Mouse (Mus musculus) intestine, embryonic 15.5 days (tissue): ENCODE results near the gene Cdhr5. TPM values are rescaled to one million over a fixed set of nuclear protein-coding genes. Genes with fewer than 3 reads are reported as not detected.

ENCODE experiments used
- ATAC-seq: fragments of 200-750 bp; cut with Nextera tagmentation; 2 replicates; pipeline ENCODE4 v1.8.0; 2017; ENCODE audit warnings: moderate TSS enrichment, moderate library complexity
- H3K27ac ChIP-seq: fragments of 300-500 bp; sonication (generic); 2 replicates; pipeline ENCODE4 v1.5.1; 2015; ENCODE audit warnings: mild to moderate bottlenecking, inconsistent platforms
- H3K27me3 ChIP-seq: fragments of 300-500 bp; sonication (generic); replicated peaks from 2 replicates; pipeline ENCODE4 v1.6.1; 2015; ENCODE audit warnings: inconsistent platforms
- H3K36me3 ChIP-seq: fragments of 300-500 bp; sonication (generic); 2 replicates; pipeline ENCODE4 v1.6.1; 2015; ENCODE audit warnings: inconsistent platforms
- H3K4me1 ChIP-seq: fragments of 300-500 bp; sonication (generic); replicated peaks from 2 replicates; pipeline ENCODE4 v1.6.1; 2015; ENCODE audit warnings: inconsistent platforms
- H3K4me2 ChIP-seq: fragments of 300-500 bp; sonication (generic); replicated peaks from 2 replicates; pipeline ENCODE4 v1.6.1; 2015; ENCODE audit warnings: mild to moderate bottlenecking, inconsistent platforms
- H3K4me3 ChIP-seq: fragments of 300-500 bp; sonication (generic); replicated peaks from 2 replicates; pipeline ENCODE4 v1.5.1; 2015; ENCODE audit warnings: inconsistent platforms
- H3K9ac ChIP-seq: fragments of 300-500 bp; sonication (generic); 2 replicates; pipeline ENCODE4 v1.6.1; 2015; ENCODE audit warnings: inconsistent platforms
- H3K9me3 ChIP-seq: fragments of 300-500 bp; sonication (generic); 2 replicates; pipeline ENCODE4 v1.6.1; 2016; ENCODE audit warnings: inconsistent platforms
- WGBS: fragments of 180-500 bp; shearing (Covaris S2); methylation state at CpG from one replicate; pipeline ENCODE4 v1.1.7; 2015; 5-methylcytosine and 5-hydroxymethylcytosine counted together
- polyA plus RNA-seq: library from polyadenylated mRNA; unstranded; fragments of >200 nt; fragmentation: Nextera tagmentation; extraction: Ambion mirVana; gene quantifications from 2 replicates; pipeline ENCODE4 v1.2.1, GENCODE M21; 2015

Cdhr5 gene
- polyA plus RNA-seq = 75.8 and 96.1 TPM in 2 replicates

- Histone ChIP-seq H3K27ac (peak within 1 kb of the TSS; percentile 84), H3K9me3 (no peaks in the 10 kb centered on the region), H3K27me3 (no peaks in the 10 kb centered on the region), H3K4me3 (peak within 1 kb of the TSS; percentile 36), H3K36me3 (no peaks in the 10 kb centered on the region), H3K4me2 (peak within 1 kb of the TSS; percentile 99), H3K9ac (peak within 1 kb of the TSS; percentile 18), H3K4me1 (peaks cover 19% of the 10 kb centered on the region)
- peak; percentile 85 for ATAC-seq
- WGBS = 28% methylated on average over 11 of the region's 11 CpGs
These were observed at the start of gene Cdhr5 for GRCm38 (mm10) chr7:141276546-141276945. Gene Cdhr5 (minus strand): TSS chr7:141276786.

DNA sequence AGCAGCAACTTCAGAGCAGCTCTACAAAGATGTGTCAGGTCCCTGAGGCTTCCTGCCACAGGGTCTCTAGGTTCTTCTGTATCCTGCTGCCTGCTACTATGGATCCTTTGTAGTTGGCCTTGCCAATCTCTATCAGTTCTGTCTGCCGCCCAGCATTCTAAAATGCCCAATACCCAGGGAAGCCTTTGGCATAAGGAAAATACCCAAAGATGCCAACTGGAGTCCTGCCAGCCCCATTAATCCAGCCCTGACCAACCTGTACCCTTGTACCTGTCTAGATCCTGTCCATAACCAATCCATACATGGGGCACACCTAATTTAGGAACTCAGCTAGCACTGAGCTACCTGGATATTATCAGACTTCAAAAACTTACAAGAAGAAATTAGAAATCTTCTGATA is 48.1 kb upstream of the Cdhr5 start:
- Histone ChIP-seq H3K27me3 (no peaks in the 10 kb centered on the region), H3K9ac (no peak overlapping the region), H3K4me1 (peaks cover 24% of the 10 kb centered on the region), H3K36me3 (peaks cover 33% of the 10 kb centered on the region), H3K4me3 (no peak overlapping the region), H3K9me3 (no peaks in the 10 kb centered on the region), H3K27ac (no peak overlapping the region), H3K4me2 (no peak overlapping the region)
- ATAC-seq = no peak
- 96% methylated on average over 1 of the region's 1 CpGs for WGBS

- Histone ChIP-seq H3K36me3 (peaks cover 61% of the 10 kb centered on the region), H3K4me2 (no peak overlapping the region), H3K4me3 (no peak overlapping the region), H3K4me1 (no peaks in the 10 kb centered on the region), H3K27ac (no peak overlapping the region), H3K9ac (no peak overlapping the region), H3K27me3 (no peaks in the 10 kb centered on the region), H3K9me3 (no peaks in the 10 kb centered on the region)
- 79% methylated on average over 2 of the region's 2 CpGs for WGBS
- ATAC-seq = no peak
These were observed 42.9 kb upstream of the Cdhr5 start for GRCm38 (mm10) chr7:141319446-141319845.

DNA sequence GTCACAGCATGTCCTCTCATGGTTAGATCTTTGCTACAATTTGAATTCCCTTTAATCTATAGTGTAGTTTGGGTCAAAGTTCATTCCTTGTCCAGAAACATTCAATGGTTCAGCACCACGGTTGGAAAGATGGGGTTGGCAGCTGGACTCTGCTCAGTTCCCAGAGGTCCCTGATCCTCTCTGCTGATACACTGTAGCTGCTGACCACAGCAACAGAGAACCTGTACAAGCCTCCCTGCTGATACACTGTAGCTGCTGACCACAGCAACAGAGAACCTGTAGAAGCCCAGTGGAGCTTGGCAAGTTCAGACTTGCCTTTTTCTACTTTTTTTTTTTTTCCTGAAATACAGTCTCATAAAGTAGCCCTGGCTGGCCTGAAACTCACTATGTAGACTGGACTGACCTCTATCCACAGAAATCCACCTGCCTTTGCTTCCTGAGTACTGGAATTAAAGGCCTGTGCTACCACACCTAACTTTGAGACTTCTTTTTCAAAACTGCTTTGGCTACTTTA is 41.1 kb upstream of the Cdhr5 start:
- no peak overlapping the region for H3K4me3 ChIP-seq
- no peaks in the 10 kb centered on the region for H3K9me3 ChIP-seq
- H3K36me3 ChIP-seq = peaks cover 67% of the 10 kb centered on the region
- no peaks in the 10 kb centered on the region for H3K4me1 ChIP-seq
- peak; percentile 36; the same call in 1 of the 2 replicates for ATAC-seq
- H3K4me2 ChIP-seq = no peak overlapping the region
- no peak overlapping the region for H3K27ac ChIP-seq
- no peak overlapping the region for H3K9ac ChIP-seq
- 90% methylated on average over 1 of the region's 1 CpGs for WGBS
- no peaks in the 10 kb centered on the region for H3K27me3 ChIP-seq

DNA sequence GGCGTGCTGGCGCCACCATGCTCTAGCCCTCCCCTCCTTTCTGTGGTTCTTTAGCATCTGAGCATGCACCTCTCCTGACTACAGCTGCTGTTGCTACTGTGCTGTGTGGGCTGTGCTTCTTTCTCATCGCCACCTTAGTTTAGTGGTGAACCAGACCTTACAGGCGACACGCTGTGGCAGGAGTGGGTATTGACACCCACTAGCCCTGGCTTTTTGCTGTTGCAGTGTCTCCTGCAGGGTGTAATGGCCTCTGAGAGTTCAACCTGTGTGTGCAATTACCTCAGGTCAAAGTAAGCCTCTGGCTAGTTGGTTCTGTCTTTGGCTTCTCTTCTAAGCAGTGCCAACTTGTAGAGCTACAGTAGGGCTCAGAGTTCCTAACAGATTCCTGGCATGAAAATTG is 39.4 kb upstream of the Cdhr5 start:
- Histone ChIP-seq H3K9me3 (no peaks in the 10 kb centered on the region), H3K27me3 (no peaks in the 10 kb centered on the region), H3K36me3 (peaks cover 63% of the 10 kb centered on the region), H3K4me3 (no peak overlapping the region), H3K27ac (no peak overlapping the region), H3K4me1 (no peaks in the 10 kb centered on the region), H3K9ac (no peak overlapping the region), H3K4me2 (no peak overlapping the region)
- ATAC-seq = 0 out of 2 replicates have a peak, but pooled peaks have one; percentile 78
- 74% methylated on average over 5 of the region's 5 CpGs for WGBS

DNA sequence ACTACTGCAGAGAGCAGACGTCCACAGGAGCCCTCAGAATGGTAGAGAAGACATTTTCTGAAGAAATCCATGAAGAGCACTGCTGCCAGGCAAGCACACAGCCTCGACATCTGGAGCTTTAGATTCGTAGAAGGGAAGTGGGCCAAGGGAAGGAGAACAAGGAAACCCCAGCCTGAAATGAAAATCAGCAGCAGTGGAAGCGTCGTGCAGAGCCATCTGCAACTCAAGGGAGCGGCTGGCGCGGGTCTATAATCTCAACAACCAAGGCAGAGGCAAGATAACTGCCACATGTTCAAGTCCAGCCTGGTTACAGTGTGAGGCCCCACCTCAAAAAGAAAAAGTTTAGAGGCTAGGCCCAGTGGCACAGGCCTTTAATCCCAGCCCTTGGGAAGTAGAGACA is 38.5 kb upstream of the Cdhr5 start:
- Histone ChIP-seq H3K9ac (no peak overlapping the region), H3K4me3 (no peak overlapping the region), H3K4me2 (no peak overlapping the region), H3K36me3 (peaks cover 62% of the 10 kb centered on the region), H3K27ac (no peak overlapping the region), H3K27me3 (no peaks in the 10 kb centered on the region), H3K9me3 (no peaks in the 10 kb centered on the region), H3K4me1 (no peaks in the 10 kb centered on the region)
- WGBS = 83% methylated on average over 8 of the region's 8 CpGs
- no peak for ATAC-seq

DNA sequence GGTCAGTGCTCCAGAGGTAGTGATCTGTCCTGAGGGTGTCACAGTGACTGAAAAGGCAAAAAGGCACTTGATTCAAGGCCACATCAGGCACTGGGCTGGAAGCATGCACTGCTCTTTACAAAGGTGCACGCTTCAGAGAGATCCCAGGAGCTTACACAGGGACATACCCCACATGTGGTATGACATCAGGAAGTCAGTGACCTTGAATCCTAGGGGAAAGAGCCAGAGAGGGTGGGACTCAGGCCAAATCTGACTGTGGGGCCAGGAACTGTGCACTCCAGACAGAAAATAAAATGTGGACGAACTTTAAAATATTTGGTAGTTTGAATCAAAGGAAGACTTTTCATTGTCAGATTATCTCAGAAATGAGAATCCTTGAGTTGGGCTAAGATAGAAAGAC is 37.8 kb upstream of the Cdhr5 start:
- Histone ChIP-seq H3K4me1 (no peaks in the 10 kb centered on the region), H3K4me3 (no peak overlapping the region), H3K27ac (no peak overlapping the region), H3K4me2 (no peak overlapping the region), H3K36me3 (peaks cover 63% of the 10 kb centered on the region), H3K9me3 (no peaks in the 10 kb centered on the region), H3K27me3 (no peaks in the 10 kb centered on the region), H3K9ac (no peak overlapping the region)
- no peak for ATAC-seq
- WGBS = 94% methylated on average over 2 of the region's 2 CpGs

- Histone ChIP-seq H3K4me1 (no peaks in the 10 kb centered on the region), H3K9me3 (no peaks in the 10 kb centered on the region; the same call in 1 of the 2 replicates), H3K9ac (no peak overlapping the region), H3K4me3 (no peak overlapping the region), H3K4me2 (no peak overlapping the region), H3K27me3 (no peaks in the 10 kb centered on the region), H3K27ac (no peak overlapping the region), H3K36me3 (peaks cover 61% of the 10 kb centered on the region)
- no peak for ATAC-seq
- 84% methylated on average over 4 of the region's 4 CpGs for WGBS
These were observed 28.0 kb upstream of the Cdhr5 start for GRCm38 (mm10) chr7:141304537-141304936.

DNA sequence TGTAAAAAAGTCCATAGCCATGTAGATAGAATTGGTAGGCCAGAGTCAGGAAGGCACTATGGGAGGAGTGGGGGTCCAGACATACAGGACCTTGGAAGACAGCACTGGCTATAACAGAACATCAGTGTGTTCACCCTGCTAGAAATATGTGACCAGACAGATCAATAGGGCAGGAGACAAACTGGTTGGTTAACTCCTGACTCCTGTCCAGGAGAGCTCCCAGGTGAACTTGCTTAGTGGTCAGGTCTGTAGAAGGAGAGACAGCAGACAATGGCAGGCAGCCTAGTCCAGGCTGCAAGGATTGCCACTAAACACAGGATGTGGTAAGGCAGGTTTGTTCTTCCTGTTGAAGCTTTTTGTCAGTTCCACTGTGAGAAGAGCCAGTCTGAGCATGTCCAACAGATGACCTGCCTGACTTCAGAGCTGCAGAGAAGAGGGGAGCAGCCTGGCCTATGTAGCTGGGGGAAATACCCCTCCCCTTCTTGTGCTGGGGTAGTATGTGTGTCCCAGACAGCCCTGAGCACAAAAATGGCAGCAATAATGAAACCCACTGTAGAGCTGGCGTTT is 26.2 kb upstream of the Cdhr5 start:
- 85% methylated on average over 1 of the region's 1 CpGs for WGBS
- no peak overlapping the region for H3K4me2 ChIP-seq
- no peak for ATAC-seq
- H3K27ac ChIP-seq = no peak overlapping the region
- no peak overlapping the region for H3K9ac ChIP-seq
- no peaks in the 10 kb centered on the region for H3K4me1 ChIP-seq
- H3K9me3 ChIP-seq = no peaks in the 10 kb centered on the region; the same call in 1 of the 2 replicates
- peaks cover 45% of the 10 kb centered on the region for H3K36me3 ChIP-seq
- H3K27me3 ChIP-seq = no peaks in the 10 kb centered on the region
- H3K4me3 ChIP-seq = no peak overlapping the region

GRCm38 (mm10) chr7:141301386-141301785 is 24.8 kb upstream of the Cdhr5 start:
- WGBS = 96% methylated on average over 9 of the region's 9 CpGs
- Histone ChIP-seq H3K9me3 (no peaks in the 10 kb centered on the region; the same call in 1 of the 2 replicates), H3K4me2 (no peak overlapping the region), H3K27me3 (no peaks in the 10 kb centered on the region), H3K4me1 (no peaks in the 10 kb centered on the region), H3K36me3 (peaks cover 39% of the 10 kb centered on the region), H3K4me3 (no peak overlapping the region), H3K27ac (no peak overlapping the region), H3K9ac (no peak overlapping the region)
- no peak for ATAC-seq

DNA sequence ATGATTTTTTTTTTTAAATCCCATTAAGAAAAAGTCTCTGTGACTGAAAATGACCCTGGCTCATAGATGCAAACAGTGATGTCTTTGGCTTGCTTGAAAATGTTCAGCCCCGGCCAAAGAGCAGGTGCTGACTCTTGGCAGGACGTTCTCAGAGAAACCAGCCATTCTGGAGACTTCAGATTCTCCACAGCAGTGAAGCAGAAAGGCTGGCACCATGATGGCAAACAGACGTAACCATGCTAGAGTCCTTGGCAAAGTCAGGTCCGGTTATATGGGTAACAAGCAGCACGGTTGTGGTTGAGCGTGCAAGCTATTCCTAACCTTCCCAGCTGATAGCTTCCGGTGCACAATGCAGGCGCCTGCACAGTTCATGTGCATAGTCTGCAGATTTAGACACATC is 22.6 kb upstream of the Cdhr5 start:
- Histone ChIP-seq H3K4me2 (no peak overlapping the region), H3K27me3 (peaks cover 15% of the 10 kb centered on the region), H3K27ac (no peak overlapping the region), H3K4me3 (no peak overlapping the region), H3K9me3 (no peaks in the 10 kb centered on the region), H3K36me3 (peaks cover 20% of the 10 kb centered on the region), H3K4me1 (peaks cover 5% of the 10 kb centered on the region), H3K9ac (no peak overlapping the region)
- 94% methylated on average over 8 of the region's 8 CpGs for WGBS
- ATAC-seq = no peak

DNA sequence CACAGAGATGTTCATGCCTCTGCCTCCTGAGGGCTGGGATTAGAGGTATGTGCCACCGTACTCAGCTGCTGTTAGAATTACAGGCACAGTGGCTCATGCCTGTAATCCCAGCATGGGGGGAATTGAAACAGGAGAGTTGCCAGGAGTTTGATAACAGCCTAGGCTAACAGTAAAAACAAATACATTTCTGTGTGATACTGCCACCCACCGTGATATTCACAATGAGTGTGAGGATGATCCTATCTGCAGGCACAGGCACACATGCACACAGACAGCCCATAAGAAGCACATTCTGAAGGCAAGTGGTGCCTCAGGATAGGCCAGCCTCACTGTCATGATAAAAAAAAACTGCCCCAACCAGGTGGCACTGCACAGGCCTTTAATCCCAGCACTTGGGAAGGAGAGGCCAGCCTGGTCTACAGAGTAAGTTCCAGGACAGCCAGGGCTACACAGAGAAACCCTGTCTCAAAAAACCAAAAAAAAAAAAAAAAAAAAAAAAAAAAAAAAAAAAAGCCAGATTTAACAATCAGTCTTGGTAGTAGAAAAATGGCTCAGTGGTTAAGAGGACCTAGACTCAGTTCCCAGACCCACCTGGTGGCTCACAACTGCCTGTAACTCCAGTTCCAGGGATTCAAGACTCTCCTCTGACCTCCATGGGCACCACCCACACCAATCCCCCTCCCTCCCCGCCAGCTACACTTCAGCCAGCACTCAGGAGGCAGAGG is 21.5 kb upstream of the Cdhr5 start:
- no peak overlapping the region for H3K4me2 ChIP-seq
- no peak overlapping the region for H3K4me3 ChIP-seq
- H3K9ac ChIP-seq = no peak overlapping the region
- no peak for ATAC-seq
- WGBS = 81% methylated on average over 3 of the region's 3 CpGs
- peaks cover 26% of the 10 kb centered on the region for H3K27me3 ChIP-seq
- peaks cover 14% of the 10 kb centered on the region for H3K36me3 ChIP-seq
- H3K4me1 ChIP-seq = peaks cover 13% of the 10 kb centered on the region
- H3K27ac ChIP-seq = no peak overlapping the region
- no peaks in the 10 kb centered on the region for H3K9me3 ChIP-seq
